Mouse (Mus musculus) spleen, embryonic (tissue): ENCODE data around the gene Sh3pxd2b.

Experiments
- CTCF ChIA-PET: fragments of 350-600 bp; sonication (Branson Sonifier 250); formaldehyde crosslinking; loops from one replicate; lab custom pipeline; 2022; lab: Charles Lee

Sh3pxd2b gene

GRCm38 (mm10) chr11:32425043-32425658 lies 77.5 kb downstream of the Sh3pxd2b start:
- CTCF ChIA-PET: no interaction called here

GRCm38 (mm10) chr11:32427537-32427936 lies 79.9 kb downstream of the Sh3pxd2b start:
- CTCF ChIA-PET: no interaction called here

DNA sequence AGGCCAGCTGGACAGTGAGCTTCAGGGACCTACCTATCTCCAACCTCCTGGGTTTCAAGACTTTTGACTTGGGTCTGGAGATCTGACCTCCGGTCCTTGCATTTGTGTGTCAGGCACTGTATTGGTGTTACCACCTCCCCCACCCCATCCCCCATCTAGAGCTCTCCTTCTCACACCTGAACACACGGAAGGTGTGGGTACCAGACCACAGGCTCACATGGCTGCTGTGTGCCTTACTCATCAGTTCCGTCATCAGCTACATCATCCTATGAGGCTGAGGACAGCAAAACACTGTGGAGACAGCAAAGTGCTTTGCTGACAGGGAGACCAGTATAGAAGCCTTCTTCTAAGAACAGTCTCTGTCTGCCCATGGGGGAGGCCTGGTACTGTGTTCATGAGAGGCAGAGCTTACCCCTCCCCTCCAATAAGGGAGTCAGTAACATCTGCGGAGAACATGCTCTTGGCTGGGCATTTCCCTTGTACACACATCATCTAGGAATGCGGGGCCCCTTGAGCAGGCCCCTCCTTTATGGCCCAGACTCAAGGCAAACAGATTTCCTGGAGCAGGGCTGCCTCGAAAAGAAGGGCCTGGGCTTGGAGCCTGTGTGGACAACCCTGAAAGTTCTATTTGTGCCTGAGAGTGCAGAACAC lies 87.9 kb downstream of the Sh3pxd2b start:
- CTCF ChIA-PET: no interaction called here

GRCm38 (mm10) chr11:32442576-32442975 lies 95.0 kb downstream of the Sh3pxd2b start:
- CTCF ChIA-PET: no interaction called here

DNA sequence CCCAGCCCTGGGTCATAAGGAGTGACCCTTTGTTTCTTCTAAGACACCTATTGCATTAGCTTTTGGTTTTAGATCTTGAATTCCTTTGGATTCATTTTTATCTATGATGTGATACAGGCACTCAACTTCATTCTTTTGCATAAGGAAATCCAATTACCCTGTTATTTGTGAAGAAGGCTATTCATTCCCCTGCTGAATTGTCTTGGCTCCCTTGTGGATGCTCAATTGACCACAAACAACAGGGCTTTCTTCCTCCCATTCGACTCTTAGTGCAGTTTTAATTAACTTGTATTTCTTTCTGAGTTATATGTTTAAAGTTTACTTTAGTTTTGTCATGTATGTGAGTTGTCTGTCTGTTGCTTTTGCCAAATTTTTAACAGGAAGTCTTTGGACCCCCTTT lies 96.6 kb downstream of the Sh3pxd2b start:
- CTCF ChIA-PET: no interaction called here

- CTCF ChIA-PET: no interaction called here
These were observed 97.5 kb downstream of the Sh3pxd2b start for GRCm38 (mm10) chr11:32445135-32445534.

GRCm38 (mm10) chr11:32445637-32446226 lies 98.1 kb downstream of the Sh3pxd2b start:
- CTCF ChIA-PET: no interaction called here

DNA sequence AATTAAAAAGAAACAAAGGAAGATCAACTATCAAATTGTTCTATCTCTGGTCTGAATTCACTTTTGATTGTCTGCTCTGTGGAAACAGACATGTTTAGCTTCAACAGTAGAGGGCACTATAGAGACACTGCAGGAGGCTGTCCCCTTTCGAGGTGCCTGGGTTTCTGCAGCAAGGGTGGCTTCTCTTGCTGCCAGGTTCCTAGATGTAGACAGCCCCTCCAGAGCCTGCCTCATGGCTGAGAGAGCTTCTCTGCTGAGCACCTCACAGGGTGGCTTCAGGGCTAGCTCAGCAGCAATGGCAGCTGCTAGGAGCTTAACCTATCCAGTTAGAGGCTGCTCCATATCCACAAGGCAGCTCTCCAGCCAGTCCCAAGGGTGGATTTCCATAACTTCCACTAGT lies 102.6 kb downstream of the Sh3pxd2b start:
- CTCF ChIA-PET: interaction anchor here (0.8 to 1.2 kb wide), 3 partner anchors 38 to 142 kb away, joined by 3 read pairs; no protein-coding TSS in a partner anchor

DNA sequence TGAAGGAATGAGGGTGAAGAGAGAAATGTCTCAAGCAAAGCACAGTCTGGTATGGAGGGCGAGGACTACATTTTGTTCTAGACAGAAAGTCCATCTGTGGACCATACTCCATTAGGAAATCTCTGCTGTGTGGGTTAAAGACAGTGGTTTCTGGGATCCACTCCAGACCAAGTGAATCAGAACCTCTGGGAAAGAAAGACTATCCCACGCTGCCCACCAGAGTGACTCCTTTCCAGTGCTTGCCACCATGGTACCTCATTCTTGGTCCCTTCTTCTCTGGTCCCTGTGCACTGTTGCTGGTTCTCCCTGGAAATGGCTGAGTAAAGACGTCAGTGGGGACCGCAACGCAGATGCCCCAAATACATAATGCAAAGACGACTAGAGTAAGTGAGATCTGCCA lies 103.7 kb downstream of the Sh3pxd2b start:
- CTCF ChIA-PET: interaction anchor here (0.6 to 0.7 kb wide), 2 partner anchors 21 to 265 kb away, joined by 3 to 6 read pairs; no protein-coding TSS in a partner anchor

- CTCF ChIA-PET: interaction anchor here (0.7 kb wide), 1 partner anchor 364 kb away, joined by 4 read pairs; no protein-coding TSS in a partner anchor
These were observed 105.1 kb downstream of the Sh3pxd2b start for GRCm38 (mm10) chr11:32452745-32453144.

GRCm38 (mm10) chr11:32453353-32453915 lies 105.8 kb downstream of the Sh3pxd2b start:
- CTCF ChIA-PET: interaction anchor here (0.6 kb wide), 1 partner anchor 1656 kb away, joined by 4 read pairs; no protein-coding TSS in a partner anchor

DNA sequence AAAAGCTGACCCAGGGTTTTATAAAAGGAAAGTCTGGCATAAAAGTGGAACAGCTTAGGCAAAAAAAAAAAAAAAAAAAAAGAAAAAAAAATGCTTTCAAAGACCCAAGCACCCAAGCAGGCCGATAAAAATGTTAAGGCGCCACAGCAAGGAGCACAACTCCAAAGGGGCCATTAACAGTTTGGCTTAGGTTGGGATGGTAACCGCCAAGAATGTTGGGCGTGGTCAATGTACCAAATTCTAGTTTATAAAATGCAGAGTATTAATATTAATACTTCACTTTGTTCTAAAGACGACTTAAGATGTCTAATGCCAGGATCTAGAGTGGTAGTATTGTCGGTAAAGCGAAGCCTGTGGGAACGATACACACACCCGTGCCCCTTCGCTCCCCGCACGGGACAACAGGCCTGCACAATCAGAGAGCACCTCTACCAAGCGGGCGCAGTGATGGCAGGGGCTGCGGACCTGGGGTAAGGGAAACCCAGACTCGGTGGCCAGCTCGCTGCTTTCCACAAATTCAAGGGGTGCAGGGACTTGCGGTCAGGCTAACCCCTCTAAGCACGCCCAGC lies 106.7 kb downstream of the Sh3pxd2b start:
- CTCF ChIA-PET: interaction anchor here (0.6 kb wide), 1 partner anchor 1657 kb away, joined by 4 read pairs; no protein-coding TSS in a partner anchor

DNA sequence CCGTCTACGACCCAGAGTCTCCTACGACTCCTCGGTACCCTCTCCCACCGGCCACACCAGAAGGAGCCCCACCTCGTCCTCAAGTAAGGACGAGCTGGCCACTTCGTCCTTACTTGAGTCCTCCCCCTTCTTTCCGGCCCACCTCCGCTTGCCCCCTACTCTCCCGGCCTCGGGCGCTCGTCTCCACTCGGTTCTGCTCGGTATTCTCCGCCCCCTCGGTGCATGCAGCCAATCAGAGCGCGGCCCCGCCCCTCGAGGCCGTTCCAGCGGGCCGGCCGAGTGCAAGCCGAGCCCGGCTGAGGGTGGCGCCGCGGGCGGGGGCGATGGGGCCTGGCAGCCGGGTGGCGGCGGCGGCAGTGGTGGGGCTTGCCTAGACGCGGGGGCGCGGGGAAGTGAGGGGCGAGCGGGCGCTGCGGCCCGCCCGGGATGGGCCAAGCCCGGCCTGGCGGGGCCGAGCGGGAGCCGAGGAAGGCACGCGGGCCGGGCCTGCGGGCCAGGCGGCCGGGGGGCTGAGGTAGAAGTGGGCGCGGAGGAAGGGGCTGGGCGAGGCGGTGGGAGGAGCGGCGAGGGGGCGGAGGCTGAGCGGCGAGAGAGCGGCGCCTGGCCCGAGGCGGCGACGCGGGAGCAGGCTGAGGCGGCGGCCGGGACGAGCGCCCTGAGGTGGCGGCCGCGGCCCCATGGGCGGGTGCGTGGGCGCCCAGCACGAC lies 107.3 kb downstream of the Sh3pxd2b start, which contains the start of gene Ubtd2:
TSS of gene Ubtd2 (plus strand) at position 571 of the 707 bp plus-strand sequence.
- CTCF ChIA-PET: interaction anchor here (0.5 kb wide), 1 partner anchor 10 kb away, joined by 9 read pairs; no protein-coding TSS in a partner anchor

- CTCF ChIA-PET: interaction anchor here (0.5 kb wide), 1 partner anchor 10 kb away, joined by 9 read pairs; no protein-coding TSS in a partner anchor
These were observed 108.0 kb downstream of the Sh3pxd2b start for GRCm38 (mm10) chr11:32455507-32456141.

DNA sequence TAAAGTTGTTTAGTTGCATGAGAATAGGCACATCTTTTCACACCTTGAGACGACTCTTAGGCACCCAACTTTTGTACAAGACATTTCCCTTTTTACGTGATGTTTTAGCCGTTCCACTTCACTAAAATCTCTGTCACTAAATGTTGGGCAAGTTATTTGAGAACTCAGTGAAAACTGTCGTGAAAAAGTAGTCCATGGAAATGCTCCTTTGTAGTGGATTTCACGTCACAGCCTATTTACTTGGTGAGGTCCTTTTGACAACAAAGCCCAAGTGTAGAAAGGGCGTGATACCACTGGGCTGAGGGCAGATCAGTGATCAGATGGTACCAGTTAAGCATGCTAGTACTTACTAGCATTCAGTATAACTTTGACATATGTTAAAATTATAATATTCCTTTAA lies 108.7 kb downstream of the Sh3pxd2b start:
- CTCF ChIA-PET: no interaction called here

- CTCF ChIA-PET: no interaction called here
These were observed 116.7 kb downstream of the Sh3pxd2b start for GRCm38 (mm10) chr11:32464282-32464681.

DNA sequence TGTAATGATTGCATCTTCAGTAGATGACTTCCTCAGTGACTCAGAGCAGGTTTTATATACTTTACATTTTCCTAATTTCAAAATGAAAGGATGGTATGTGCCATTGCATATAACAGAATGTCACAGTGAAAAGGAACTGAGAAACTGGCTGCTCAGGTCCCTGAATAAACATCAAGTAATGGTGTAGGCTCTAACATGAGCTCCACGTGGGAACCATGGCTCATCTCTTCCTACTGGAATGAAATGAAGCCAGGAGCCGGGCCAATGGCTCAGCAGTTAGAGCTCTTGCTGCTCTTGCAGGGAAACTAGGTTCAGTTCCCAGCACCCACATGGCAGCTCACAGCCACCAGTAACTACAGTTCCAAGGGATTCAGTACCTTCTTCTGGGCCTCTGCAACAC lies 124.3 kb downstream of the Sh3pxd2b start:
- CTCF ChIA-PET: no interaction called here

GRCm38 (mm10) chr11:32474725-32475124 lies 127.1 kb downstream of the Sh3pxd2b start:
- CTCF ChIA-PET: no interaction called here

GRCm38 (mm10) chr11:32475487-32476236 lies 128.0 kb downstream of the Sh3pxd2b start:
- CTCF ChIA-PET: interaction anchor here (1.3 kb wide), 1 partner anchor 14 kb away, joined by 4 read pairs; no protein-coding TSS in a partner anchor
